Mouse (Mus musculus) cerebellum, postnatal 36 days (tissue): Measurements from ENCODE around the gene Arhgap45.
"Not testable (repeated sequence)": the region's sequence is repeated elsewhere in the genome, so short reads cannot be mapped to it uniquely, and the experiment has no call there.

Experiments used
- DNase-seq, 2 experiments: peaks; one replicate each; pipeline ENCODE4 v3.0.0; 2021 to 2022; ENCODE audit warnings: mixed read lengths in 2 of 2

Arhgap45 gene

GRCm38 (mm10) chr10:80035686-80036085 is 19.2 kb downstream of the Arhgap45 start:
- DNase-seq, result no peak

GRCm38 (mm10) chr10:80036832-80037231 is 20.4 kb downstream of the Arhgap45 start:
- peak in 1 of 2 experiments; percentile 4 for DNase-seq

- DNase-seq, result peak; percentile 96
Measured at GRCm38 (mm10) chr10:80039559-80039979, 23.1 kb downstream of the Arhgap45 start, which contains the start of gene Polr2e. Gene Polr2e (minus strand): TSS chr10:80039795.

- not testable (repeated sequence) for DNase-seq
Measured at GRCm38 (mm10) chr10:80041409-80042060, 25.1 kb downstream of the Arhgap45 start.

GRCm38 (mm10) chr10:80044087-80044486 is 27.6 kb downstream of the Arhgap45 start:
- DNase-seq, result no peak

GRCm38 (mm10) chr10:80045364-80045763 is 28.9 kb downstream of the Arhgap45 start:
- not testable (repeated sequence) for DNase-seq

- no peak for DNase-seq
Measured at GRCm38 (mm10) chr10:80045766-80046165, 29.3 kb downstream of the Arhgap45 start.

- DNase-seq, result no peak
Measured at GRCm38 (mm10) chr10:80047041-80047565, 30.6 kb downstream of the Arhgap45 start, which contains the start of gene Gpx4. Gene Gpx4 (plus strand): TSS chr10:80047166.

GRCm38 (mm10) chr10:80048396-80048795 is 31.9 kb downstream of the Arhgap45 start:
- no peak for DNase-seq

GRCm38 (mm10) chr10:80048834-80049233 is 32.4 kb downstream of the Arhgap45 start:
- no peak for DNase-seq

- no peak for DNase-seq
Measured at GRCm38 (mm10) chr10:80050244-80050643, 33.8 kb downstream of the Arhgap45 start.

- DNase-seq, result no peak
Measured at GRCm38 (mm10) chr10:80050885-80051617, 34.6 kb downstream of the Arhgap45 start.

- DNase-seq, result no peak
Measured at GRCm38 (mm10) chr10:80051618-80052373, 35.3 kb downstream of the Arhgap45 start.

- DNase-seq, result no peak
Measured at GRCm38 (mm10) chr10:80052374-80052764, 35.9 kb downstream of the Arhgap45 start.

- peak; percentile 99 for DNase-seq
Measured at GRCm38 (mm10) chr10:80053259-80053780, 36.9 kb downstream of the Arhgap45 start.

- DNase-seq, result peak; percentile 68 to 70
Measured at GRCm38 (mm10) chr10:80053831-80054815, 37.7 kb downstream of the Arhgap45 start.

GRCm38 (mm10) chr10:80054911-80055310 is 38.5 kb downstream of the Arhgap45 start:
- peak; percentile 38 to 54 for DNase-seq

- DNase-seq, result no peak
Measured at GRCm38 (mm10) chr10:80055364-80055763, 38.9 kb downstream of the Arhgap45 start.

- no peak for DNase-seq
Measured at GRCm38 (mm10) chr10:80055891-80056290, 39.4 kb downstream of the Arhgap45 start.

GRCm38 (mm10) chr10:80056506-80056905 is 40.1 kb downstream of the Arhgap45 start:
- no peak for DNase-seq

GRCm38 (mm10) chr10:80056976-80057682 is 40.7 kb downstream of the Arhgap45 start:
- DNase-seq, result no peak
